Comparison of ENCODE assay signal across 27 mouse cellular contexts in genomic region chr8:45881726-45882125, GRCm38 (mm10). TPM values are rescaled to one million over a fixed set of nuclear protein-coding genes. Genes with fewer than 3 reads are reported as not detected.
DNase-seq lines count a peak whose midpoint lies in the region; ATAC-seq and TF ChIP-seq lines count a peak whose summit lies in the region.
"Had no signal": no experiment of that assay in that cellular context is flagged by ENCODE, and none has a peak within 500 bp of the region (broad histone marks: within the 10 kb centered on the region; RNA-seq: fewer than 3 reads in every experiment).

No protein-coding gene starts in this region.

- intact Hi-C loops in heart, postnatal 10 days (cut with DNase I): no loop called here

- H3K9ac ChIP-seq in midbrain, embryonic 11.5 days (ENCODE audit: low read length): no peak overlapping the region
- no peak overlapping the region for H3K9ac ChIP-seq in midbrain, embryonic 15.5 days
- no peak overlapping the region for H3K9ac ChIP-seq in intestine, postnatal 0 days (ENCODE audit: low read depth, low read length)

- H3K9me3 ChIP-seq in midbrain, embryonic 11.5 days (ENCODE audit: control insufficient read depth, low read length): no peaks in the 10 kb centered on the region
- H3K9me3 ChIP-seq in midbrain, embryonic 15.5 days: no peaks in the 10 kb centered on the region
- no peaks in the 10 kb centered on the region for H3K9me3 ChIP-seq in intestine, postnatal 0 days (ENCODE audit: control insufficient read depth)
- H3K9me3 ChIP-seq: G1E had no signal

- H3K4me3 ChIP-seq in midbrain, embryonic 11.5 days (ENCODE audit: low read depth, low read length): no peak overlapping the region
- no peak overlapping the region for H3K4me3 ChIP-seq in midbrain, embryonic 15.5 days
- H3K4me3 ChIP-seq in intestine, postnatal 0 days (ENCODE audit: low read depth, low read length): no peak overlapping the region

- H3K27ac ChIP-seq in midbrain, embryonic 11.5 days (ENCODE audit: low read depth, low read length): no peak overlapping the region
- no peak overlapping the region for H3K27ac ChIP-seq in midbrain, embryonic 15.5 days
- no peak overlapping the region for H3K27ac ChIP-seq in intestine, postnatal 0 days (ENCODE audit: low read depth, low read length)

- 97% methylated on average over 8 of the region's 8 CpGs for WGBS in midbrain, embryonic 11.5 days
- 96% methylated on average over 8 of the region's 8 CpGs for WGBS in midbrain, embryonic 15.5 days
- WGBS in intestine, postnatal 0 days: 93% methylated on average over 8 of the region's 8 CpGs

- H3K27me3 ChIP-seq in midbrain, embryonic 11.5 days (ENCODE audit: control insufficient read depth, insufficient read depth, low read length): peaks cover 3% of the 10 kb centered on the region
- H3K27me3 ChIP-seq in midbrain, embryonic 15.5 days (replicated peaks): peaks cover 5% of the 10 kb centered on the region; the same call in 1 of the 2 replicates
- 0 out of 2 replicates have a peak, but pooled peaks cover 5% of the 10 kb centered on the region for H3K27me3 ChIP-seq in intestine, postnatal 0 days (replicated peaks; ENCODE audit: control insufficient read depth, insufficient read depth, low read length)
- H3K27me3 ChIP-seq: CH12.LX had no signal

- DNase-seq in heart, adult 11 months: peak; percentile 53
- no peak for DNase-seq in heart, postnatal 10 days
- DNase-seq in midbrain, embryonic 11.5 days (ENCODE audit: low spot score, missing footprints): peak; percentile 69
- DNase-seq in A20 (ENCODE audit: low read depth, low spot score): peak; percentile 16
- DNase-seq: adrenal gland, adult 2 months; adrenal gland, adult 8-10 months; adrenal gland, postnatal 10 days; adrenal gland, postnatal 14 days; adrenal gland, postnatal 25 days; adrenal gland, postnatal 36 days; B cell, adult 2 months; cerebellum, adult 11 months; cerebellum, adult 11-12 months; cerebellum, adult 18-20 months; cerebellum, adult 2 months had no signal

- no peaks in the 10 kb centered on the region for H3K36me3 ChIP-seq in midbrain, embryonic 11.5 days (ENCODE audit: control insufficient read depth, insufficient read depth, low read length)
- H3K36me3 ChIP-seq in midbrain, embryonic 15.5 days (replicated peaks): no peaks in the 10 kb centered on the region
- H3K36me3 ChIP-seq in intestine, postnatal 0 days (ENCODE audit: control insufficient read depth, insufficient read depth): no peaks in the 10 kb centered on the region
- H3K36me3 ChIP-seq: G1E had no signal

- H3K4me2 ChIP-seq in midbrain, embryonic 11.5 days: no peak overlapping the region
- H3K4me2 ChIP-seq in midbrain, embryonic 15.5 days: no peak overlapping the region
- no peak overlapping the region for H3K4me2 ChIP-seq in intestine, postnatal 0 days (replicated peaks; ENCODE audit: low read depth)

- no peak for ATAC-seq in midbrain, embryonic 11.5 days (ENCODE audit: low FRiP score)
- no peak for ATAC-seq in midbrain, embryonic 15.5 days (replicated peaks)
- ATAC-seq in intestine, postnatal 0 days: no peak
- ATAC-seq: activated CD4-positive, CD25-positive, alpha-beta regulatory T cell, adult 4 months; CD4-positive, CD25-positive, alpha-beta regulatory T cell, adult 4 months; Patski had no signal

- peaks cover 10% of the 10 kb centered on the region; the same call in 1 of the 2 replicates for H3K4me1 ChIP-seq in midbrain, embryonic 11.5 days (ENCODE audit: control insufficient read depth, insufficient read depth, low read length)
- peaks cover 15% of the 10 kb centered on the region for H3K4me1 ChIP-seq in midbrain, embryonic 15.5 days
- no peaks in the 10 kb centered on the region; the same call in 1 of the 2 replicates for H3K4me1 ChIP-seq in intestine, postnatal 0 days (replicated peaks; ENCODE audit: control insufficient read depth, insufficient read depth, low read length)

- TF ChIP-seq CTCF in intestine, postnatal 0 days (IDR thresholded peaks at IDR 0.05; ENCODE audit: low read depth): no peak

RNA-seq across cellular contexts. Expression of gene Pdlim3, which starts 3.5 kb away (rescaled TPM):
- total RNA-seq in heart, postnatal 10 days (2021): 10 to 100 TPM; 48.2 to 70.9 TPM
- 34.4 and 42.2 TPM in 2 replicates for polyA plus RNA-seq in midbrain, embryonic 11.5 days (2014; fragmentation: Nextera tagmentation; extraction: Ambion mirVana)
- polyA plus RNA-seq in midbrain, embryonic 15.5 days (2015; fragmentation: Nextera tagmentation; extraction: Ambion mirVana): 21.2 and 25.9 TPM in 2 replicates
- polyA plus RNA-seq in intestine, postnatal 0 days (2015; fragmentation: Nextera tagmentation; extraction: Ambion mirVana): 134 and 149 TPM in 2 replicates
- total RNA-seq: MEL had no signal
- polyA plus RNA-seq: activated CD4-positive, CD25-positive, alpha-beta regulatory T cell, adult 4 months; CD4-positive, CD25-positive, alpha-beta regulatory T cell, adult 4 months; G1E; Patski had no signal

RNA-seq across cellular contexts. Expression of gene Ccdc110, which starts 52.7 kb away (rescaled TPM):
- not detected for total RNA-seq in heart, postnatal 10 days (2021)
- 0.19 TPM in 1 of 2 replicates, not detected in the other for polyA plus RNA-seq in midbrain, embryonic 11.5 days (2014; fragmentation: Nextera tagmentation; extraction: Ambion mirVana)
- 0.12 and 0.29 TPM in 2 replicates for polyA plus RNA-seq in midbrain, embryonic 15.5 days (2015; fragmentation: Nextera tagmentation; extraction: Ambion mirVana)
- not detected in 2 replicates for polyA plus RNA-seq in intestine, postnatal 0 days (2015; fragmentation: Nextera tagmentation; extraction: Ambion mirVana)
- total RNA-seq: adrenal gland, adult 18-20 months; adrenal gland, adult 2 months; adrenal gland, adult 8-10 months; adrenal gland, postnatal 14 days; adrenal gland, postnatal 25 days; adrenal gland, postnatal 36 days; adrenal gland, postnatal 4 days; CH12.LX; ES-E14; G1E; MEL had no signal
- polyA plus RNA-seq: activated CD4-positive, CD25-positive, alpha-beta regulatory T cell, adult 4 months; adrenal gland, adult 2 months; C2C12; CD4-positive, CD25-positive, alpha-beta regulatory T cell, adult 4 months; cerebellum, adult 2 months; G1E; Patski had no signal

Comparison
In these comparisons a context has a peak if more than half of its experiments do, and no peak if none do; other contexts are left out.
1. DNase-seq: peak in heart, adult 11 months (single experiment), midbrain, embryonic 11.5 days (single experiment) and A20 (single experiment); none in heart, postnatal 10 days (0 of 2).